Mouse (Mus musculus): ENCODE results near the gene Stk35. TPM values are rescaled to one million over a fixed set of nuclear protein-coding genes. Genes with fewer than 3 reads are reported as not detected.

Gene Stk35
- polyA plus RNA-seq (2014; fragmentation: Illumina TruSeq; extraction: RNeasy Lipid Tissue Mini Kit (QIAGEN cat#74804); ENCODE audit: insufficient read depth, low read depth, low replicate concordance): 4.5 TPM

GRCm38 (mm10) chr2:129800271-129800903 lies at the start of gene Stk35:
TSS of gene Stk35 (plus strand) at chr2:129800517.

Other genes starting within 250 kb of the Stk35 start
- gene Sirpa, start 207.7 kb upstream of the Stk35 start, polyA plus RNA-seq (2014; fragmentation: Illumina TruSeq; extraction: RNeasy Lipid Tissue Mini Kit (QIAGEN cat#74804); ENCODE audit: insufficient read depth, low read depth, low replicate concordance): 47.9 TPM
- not detected for gene Pdyn, start 100.7 kb upstream of the Stk35 start, polyA plus RNA-seq (2014; fragmentation: Illumina TruSeq; extraction: RNeasy Lipid Tissue Mini Kit (QIAGEN cat#74804); ENCODE audit: insufficient read depth, low read depth, low replicate concordance)
- 0.15 TPM for gene Tgm3, start 211.8 kb downstream of the Stk35 start, polyA plus RNA-seq (2014; fragmentation: Illumina TruSeq; extraction: RNeasy Lipid Tissue Mini Kit (QIAGEN cat#74804); ENCODE audit: insufficient read depth, low read depth, low replicate concordance)

Measured in lung, adult 10 weeks (tissue).